Mouse (Mus musculus) forebrain, embryonic 11.5 days (tissue): Measurements from ENCODE around the gene Olfr15. TPM values are rescaled to one million over a fixed set of nuclear protein-coding genes. Genes with fewer than 3 reads are reported as not detected.
"Not testable (repeated sequence)": the region's sequence is repeated elsewhere in the genome, so short reads cannot be mapped to it uniquely, and the experiment has no call there.

ENCODE experiments used
- ATAC-seq: fragments of 200-750 bp; cut with Nextera tagmentation; replicated peaks from 2 replicates; pipeline ENCODE4 v1.8.0; 2017; ENCODE audit warnings: moderate TSS enrichment; ENCODE audit not compliant: low FRiP score
- DNase-seq: peaks from one replicate; pipeline ENCODE4 v3.0.0-alpha.2; 2017; ENCODE audit warnings: low spot score
- H3K27ac ChIP-seq: fragments of 300-500 bp; sonication (generic); 2 replicates; pipeline ENCODE4 v1.5.1; 2014; ENCODE audit warnings: low read depth, low read length
- H3K27me3 ChIP-seq: fragments of 300-500 bp; sonication (generic); 2 replicates; pipeline ENCODE4 v1.6.1; 2014; ENCODE audit warnings: mild to moderate bottlenecking, low read length, mixed read lengths; ENCODE audit not compliant: control insufficient read depth, insufficient read depth
- H3K36me3 ChIP-seq: fragments of 300-500 bp; sonication (generic); 2 replicates; pipeline ENCODE4 v1.6.1; 2014; ENCODE audit warnings: mild to moderate bottlenecking, low read length, moderate library complexity, mixed read lengths; ENCODE audit not compliant: control insufficient read depth, insufficient read depth
- H3K4me1 ChIP-seq: fragments of 300-500 bp; sonication (generic); replicated peaks from 2 replicates; pipeline ENCODE4 v1.6.1; 2014; ENCODE audit warnings: low read length, mixed read lengths; ENCODE audit not compliant: control insufficient read depth, insufficient read depth
- H3K4me2 ChIP-seq: fragments of 300-500 bp; sonication (generic); 2 replicates; pipeline ENCODE4 v1.6.1; 2014; ENCODE audit warnings: low read depth, mild to moderate bottlenecking, low read length, moderate library complexity, mixed read lengths; ENCODE audit not compliant: severe bottlenecking
- H3K4me3 ChIP-seq: fragments of 300-500 bp; sonication (generic); 2 replicates; pipeline ENCODE4 v1.5.1; 2014; ENCODE audit warnings: low read depth, low read length
- H3K9ac ChIP-seq: fragments of 300-500 bp; sonication (generic); 2 replicates; pipeline ENCODE4 v1.6.1; 2014; ENCODE audit warnings: low read length
- H3K9me3 ChIP-seq: fragments of 300-500 bp; sonication (generic); 2 replicates; pipeline ENCODE4 v1.6.1; 2016; ENCODE audit warnings: low read length, mixed read lengths; ENCODE audit not compliant: control insufficient read depth
- WGBS: fragments of 180-500 bp; shearing (Covaris S2); extraction: QIAGEN DNeasy Blood & Tissue Kit; methylation state at CpG from one replicate; pipeline ENCODE4 v1.1.7; 2014; 5-methylcytosine and 5-hydroxymethylcytosine counted together
- polyA plus RNA-seq: library from polyadenylated mRNA; unstranded; fragments of >200 nt; fragmentation: Nextera tagmentation; extraction: Ambion mirVana; gene quantifications from 2 replicates; pipeline ENCODE4 v1.2.1, GENCODE M21; 2014

Gene Olfr15
- polyA plus RNA-seq, 1 experiment from 2014 or later: 0.21 TPM

- Histone ChIP-seq H3K27me3 (no peaks in the 10 kb centered on the region), H3K4me1 (no peaks in the 10 kb centered on the region), H3K4me2 (no peak overlapping the region), H3K36me3 (no peaks in the 10 kb centered on the region), H3K9ac (no peak overlapping the region), H3K27ac (no peak overlapping the region), H3K9me3 (no peaks in the 10 kb centered on the region), H3K4me3 (no peak overlapping the region)
- DNase-seq (no peak), ATAC-seq (no peak)
- WGBS: 59% methylated on average over 17 of the region's 17 CpGs
Observed at GRCm38 (mm10) chr16:3839157-3839885, 8.6 kb downstream of the Olfr15 start.

GRCm38 (mm10) chr16:3842989-3843388 lies 12.3 kb downstream of the Olfr15 start:
- WGBS: 41% methylated on average over 4 of the region's 4 CpGs
- Histone ChIP-seq H3K27ac (no peak overlapping the region), H3K4me1 (0 out of 2 replicates have a peak, but pooled peaks cover 2% of the 10 kb centered on the region), H3K9ac (no peak overlapping the region), H3K4me2 (no peak overlapping the region), H3K4me3 (no peak overlapping the region), H3K9me3 (no peaks in the 10 kb centered on the region), H3K27me3 (peaks cover 2% of the 10 kb centered on the region; the same call in 1 of the 2 replicates), H3K36me3 (no peaks in the 10 kb centered on the region)
- DNase-seq (no peak), ATAC-seq (no peak)

GRCm38 (mm10) chr16:3843796-3844195 lies 13.1 kb downstream of the Olfr15 start:
- ATAC-seq (no peak), DNase-seq (no peak)
- WGBS: 74% methylated on average over 1 of the region's 1 CpGs
- H3K4me1 ChIP-seq: 0 out of 2 replicates have a peak, but pooled peaks cover 2% of the 10 kb centered on the region
- no peaks in the 10 kb centered on the region for H3K36me3 ChIP-seq
- H3K9ac ChIP-seq: no peak overlapping the region
- H3K9me3 ChIP-seq: no peaks in the 10 kb centered on the region
- H3K4me2 ChIP-seq: no peak overlapping the region
- H3K27ac ChIP-seq: no peak overlapping the region
- H3K4me3 ChIP-seq: no peak overlapping the region
- peaks cover 2% of the 10 kb centered on the region; the same call in 1 of the 2 replicates for H3K27me3 ChIP-seq

GRCm38 (mm10) chr16:3846711-3847518 lies 16.2 kb downstream of the Olfr15 start, which contains the start of gene Zfp174:
Zfp174 (plus strand) TSS chr16:3847268.
- DNase-seq (peak; percentile 94), ATAC-seq (peak; percentile 99)
- Histone ChIP-seq H3K9me3 (no peaks in the 10 kb centered on the region), H3K4me1 (0 out of 2 replicates have a peak, but pooled peaks cover 2% of the 10 kb centered on the region), H3K36me3 (no peaks in the 10 kb centered on the region), H3K4me3 (peak within 1 kb of the TSS; percentile 67), H3K27me3 (peaks cover 2% of the 10 kb centered on the region; the same call in 1 of the 2 replicates), H3K9ac (peak within 1 kb of the TSS; percentile 66), H3K4me2 (peak within 1 kb of the TSS; percentile 66), H3K27ac (no peak within 1 kb of the TSS)
- WGBS: 4% methylated on average over 38 of the region's 38 CpGs

GRCm38 (mm10) chr16:3847871-3848270 lies 17.2 kb downstream of the Olfr15 start:
- ATAC-seq: no peak
- H3K4me2 ChIP-seq: peak overlapping the region; percentile 66
- DNase-seq: no peak
- H3K9ac ChIP-seq: peak overlapping the region; percentile 66; the same call in 1 of the 2 replicates
- 68% methylated on average over 4 of the region's 4 CpGs for WGBS
- H3K9me3 ChIP-seq: no peaks in the 10 kb centered on the region
- no peak overlapping the region for H3K27ac ChIP-seq
- H3K27me3 ChIP-seq: peaks cover 2% of the 10 kb centered on the region; the same call in 1 of the 2 replicates
- H3K4me1 ChIP-seq: 0 out of 2 replicates have a peak, but pooled peaks cover 2% of the 10 kb centered on the region
- no peak overlapping the region; the same call in 1 of the 2 replicates for H3K4me3 ChIP-seq
- H3K36me3 ChIP-seq: no peaks in the 10 kb centered on the region

GRCm38 (mm10) chr16:3848416-3848815 lies 17.7 kb downstream of the Olfr15 start:
- ATAC-seq (no peak), DNase-seq (no peak)
- H3K4me1 ChIP-seq: 0 out of 2 replicates have a peak, but pooled peaks cover 2% of the 10 kb centered on the region
- H3K36me3 ChIP-seq: no peaks in the 10 kb centered on the region
- no peak overlapping the region for H3K4me2 ChIP-seq
- H3K9me3 ChIP-seq: no peaks in the 10 kb centered on the region
- no peak overlapping the region for H3K4me3 ChIP-seq
- H3K27ac ChIP-seq: no peak overlapping the region
- H3K27me3 ChIP-seq: peaks cover 2% of the 10 kb centered on the region; the same call in 1 of the 2 replicates
- 80% methylated on average over 3 of the region's 3 CpGs for WGBS
- H3K9ac ChIP-seq: no peak overlapping the region

- H3K4me1 ChIP-seq, H3K4me2 ChIP-seq, ATAC-seq, H3K4me3 ChIP-seq, DNase-seq, H3K27ac ChIP-seq, H3K36me3 ChIP-seq, H3K27me3 ChIP-seq, H3K9me3 ChIP-seq, H3K9ac ChIP-seq: not testable (repeated sequence)
- WGBS: 88% methylated on average over 12 of the region's 13 CpGs
Observed at GRCm38 (mm10) chr16:3851301-3851700, 20.6 kb downstream of the Olfr15 start.

- whole genome bisulfite sequencing: 37% methylated on average over 12 of the region's 12 CpGs
- ATAC-seq: no peak; the same call in 1 of the 2 replicates
Observed at GRCm38 (mm10) chr16:3852586-3852985, 21.9 kb downstream of the Olfr15 start.

More at GRCm38 (mm10) chr16:3852586-3852985, 21.9 kb downstream of the Olfr15 start:
- Histone ChIP-seq H3K4me3 (no peak overlapping the region), H3K36me3 (no peaks in the 10 kb centered on the region), H3K4me2 (no peak overlapping the region), H3K9me3 (no peaks in the 10 kb centered on the region), H3K27me3 (peaks cover 2% of the 10 kb centered on the region; the same call in 1 of the 2 replicates), H3K4me1 (0 out of 2 replicates have a peak, but pooled peaks cover under 1% of the 10 kb centered on the region), H3K27ac (no peak overlapping the region), H3K9ac (no peak overlapping the region)
- peak; percentile 62 for DNase-seq
